Mouse (Mus musculus): Measurements from ENCODE around the gene Kcng3.

GRCm38 (mm10) chr17:83666597-83667287, 35.0 kb upstream of the Kcng3 start:
- TF ChIP-seq POLR2A (IDR thresholded peaks at IDR 0.05; ENCODE audit: low read depth, low read length) (no peak), CTCF (IDR thresholded peaks at IDR 0.05; ENCODE audit: extremely low read depth, insufficient read depth, insufficient read length, insufficient replicate concordance) (no peak)

Measured in spleen, adult 2 months (tissue).